In genomic region chr3:82250796-82251261, GRCm38 (mm10) we compare ENCODE assay signal across 8 mouse cellular contexts.
A peak's percentile ranks its signal among the peaks of the same experiment; 100 is the strongest.
DNase-seq lines count a peak whose midpoint lies in the region; ATAC-seq and TF ChIP-seq lines count a peak whose summit lies in the region.

No protein-coding gene starts in this region.

- no peak overlapping the region for H3K9ac ChIP-seq in intestine, embryonic 14.5 days (ENCODE audit: low read length)
- no peak overlapping the region for H3K9ac ChIP-seq in intestine, postnatal 0 days (ENCODE audit: low read depth, low read length)
- H3K9ac ChIP-seq in midbrain, postnatal 0 days (replicated peaks; ENCODE audit: low read length, poor library complexity, severe bottlenecking) = no peak overlapping the region

- H3K36me3 ChIP-seq in intestine, embryonic 14.5 days (ENCODE audit: control insufficient read depth, insufficient read depth, low read length) = no peaks in the 10 kb centered on the region
- no peaks in the 10 kb centered on the region for H3K36me3 ChIP-seq in intestine, postnatal 0 days (ENCODE audit: control insufficient read depth, insufficient read depth)
- H3K36me3 ChIP-seq in midbrain, postnatal 0 days (ENCODE audit: insufficient read depth, low read length) = no peaks in the 10 kb centered on the region
- no peaks in the 10 kb centered on the region for H3K36me3 ChIP-seq in limb, embryonic 10.5 days

- H3K4me2 ChIP-seq in intestine, embryonic 14.5 days (ENCODE audit: low read length) = no peak overlapping the region; the same call in 1 of the 2 replicates
- no peak overlapping the region for H3K4me2 ChIP-seq in intestine, postnatal 0 days (replicated peaks; ENCODE audit: low read depth)
- 0 out of 2 replicates have a peak overlapping the region, but pooled peaks have one; percentile 9 for H3K4me2 ChIP-seq in midbrain, postnatal 0 days (ENCODE audit: low read depth, low read length, poor library complexity, severe bottlenecking)

- no peak for TF ChIP-seq CTCF in intestine, postnatal 0 days (IDR thresholded peaks at IDR 0.05; ENCODE audit: low read depth)
- no peak for TF ChIP-seq CTCF in layer of hippocampus, adult 2 months (conservative IDR thresholded peaks at IDR 0.05)
- TF ChIP-seq CTCF in midbrain, postnatal 0 days (IDR thresholded peaks at IDR 0.05) = no peak

- peaks cover 13% of the 10 kb centered on the region; the same call in 1 of the 2 replicates for H3K4me1 ChIP-seq in intestine, embryonic 14.5 days (replicated peaks; ENCODE audit: control insufficient read depth, insufficient read depth, low read length)
- no peaks in the 10 kb centered on the region for H3K4me1 ChIP-seq in intestine, postnatal 0 days (replicated peaks; ENCODE audit: control insufficient read depth, insufficient read depth, low read length)
- H3K4me1 ChIP-seq in midbrain, postnatal 0 days (ENCODE audit: insufficient read depth, low read length) = peaks cover 9% of the 10 kb centered on the region; the same call in 1 of the 2 replicates
- H3K4me1 ChIP-seq in limb, embryonic 10.5 days = peaks cover 9% of the 10 kb centered on the region; the same call in 1 of the 2 replicates

- no peak overlapping the region for H3K4me3 ChIP-seq in intestine, embryonic 14.5 days (ENCODE audit: low read depth, low read length)
- H3K4me3 ChIP-seq in intestine, postnatal 0 days (ENCODE audit: low read depth, low read length) = no peak overlapping the region
- no peak overlapping the region; the same call in 1 of the 2 replicates for H3K4me3 ChIP-seq in layer of hippocampus, adult 2 months
- H3K4me3 ChIP-seq in midbrain, postnatal 0 days (ENCODE audit: low read depth, low read length) = no peak overlapping the region
- no peak overlapping the region for H3K4me3 ChIP-seq in limb, embryonic 10.5 days

- H3K9me3 ChIP-seq in intestine, embryonic 14.5 days (ENCODE audit: control insufficient read depth, low read length) = 0 out of 2 replicates have a peak, but pooled peaks cover 5% of the 10 kb centered on the region
- no peaks in the 10 kb centered on the region for H3K9me3 ChIP-seq in intestine, postnatal 0 days (ENCODE audit: control insufficient read depth)
- no peaks in the 10 kb centered on the region for H3K9me3 ChIP-seq in midbrain, postnatal 0 days (ENCODE audit: low read length)
- no peaks in the 10 kb centered on the region for H3K9me3 ChIP-seq in limb, embryonic 10.5 days (replicated peaks)

- H3K27ac ChIP-seq in intestine, embryonic 14.5 days (ENCODE audit: low read depth) = peak overlapping the region; percentile 55
- H3K27ac ChIP-seq in intestine, postnatal 0 days (ENCODE audit: low read depth, low read length) = no peak overlapping the region
- H3K27ac ChIP-seq in layer of hippocampus, adult 2 months = peak overlapping the region; percentile 90
- H3K27ac ChIP-seq in midbrain, postnatal 0 days (ENCODE audit: low read depth, low read length) = peak overlapping the region; percentile 63
- H3K27ac ChIP-seq in limb, embryonic 10.5 days = no peak overlapping the region

- peak; percentile 76; the same call in 1 of the 2 replicates for ATAC-seq in intestine, embryonic 14.5 days (replicated peaks; ENCODE audit: low FRiP score, low TSS enrichment, low read depth)
- no peak for ATAC-seq in intestine, postnatal 0 days
- 0 out of 2 replicates have a peak, but pooled peaks have one; percentile 31 for ATAC-seq in midbrain, postnatal 0 days (ENCODE audit: low FRiP score)
- no peak for ATAC-seq in megakaryocyte, adult 5-6 weeks (ENCODE audit: poor library complexity, severe bottlenecking)
- ATAC-seq in megakaryocyte progenitor cell, adult 5-6 weeks (replicated peaks; ENCODE audit: poor library complexity) = no peak

- WGBS in intestine, embryonic 14.5 days = 31% methylated on average over 3 of the region's 3 CpGs
- 51% methylated on average over 3 of the region's 3 CpGs for WGBS in intestine, postnatal 0 days
- 25% methylated on average over 3 of the region's 3 CpGs for WGBS in midbrain, postnatal 0 days
- WGBS in limb, embryonic 10.5 days = 80% methylated on average over 3 of the region's 3 CpGs

- no peaks in the 10 kb centered on the region for H3K27me3 ChIP-seq in intestine, embryonic 14.5 days (replicated peaks; ENCODE audit: control insufficient read depth, insufficient read depth, low read length)
- H3K27me3 ChIP-seq in intestine, postnatal 0 days (replicated peaks; ENCODE audit: control insufficient read depth, insufficient read depth, low read length) = no peaks in the 10 kb centered on the region
- H3K27me3 ChIP-seq in midbrain, postnatal 0 days (ENCODE audit: insufficient read depth, low read length) = no peaks in the 10 kb centered on the region
- H3K27me3 ChIP-seq in limb, embryonic 10.5 days (ENCODE audit: low read depth, poor library complexity, severe bottlenecking) = no peaks in the 10 kb centered on the region

- DNase-seq in intestine, embryonic 14.5 days (ENCODE audit: low spot score) = no peak
- peak; percentile 46 to 73 for DNase-seq in frontal cortex, postnatal 36 days (ENCODE audit: low spot score in 2 of 2)
- peak; percentile 39 to 70 for DNase-seq in layer of hippocampus, adult 2 months (ENCODE audit: low spot score in 2 of 2)
- DNase-seq in midbrain, postnatal 0 days (ENCODE audit: low spot score) = peak; percentile 43
- DNase-seq in limb, embryonic 10.5 days (ENCODE audit: low spot score) = no peak

Comparison
In these comparisons a context has a peak if more than half of its experiments do, and no peak if none do; other contexts are left out.
1. ATAC-seq: peak in intestine, embryonic 14.5 days (single experiment) and midbrain, postnatal 0 days (single experiment); none in intestine, postnatal 0 days (single experiment), megakaryocyte, adult 5-6 weeks (single experiment) and megakaryocyte progenitor cell, adult 5-6 weeks (single experiment).
2. H3K27ac ChIP-seq: peak in intestine, embryonic 14.5 days (single experiment), layer of hippocampus, adult 2 months (single experiment) and midbrain, postnatal 0 days (single experiment); none in intestine, postnatal 0 days (single experiment) and limb, embryonic 10.5 days (single experiment).
3. DNase-seq: peak in frontal cortex, postnatal 36 days (2 of 2), layer of hippocampus, adult 2 months (2 of 2) and midbrain, postnatal 0 days (single experiment); none in intestine, embryonic 14.5 days (single experiment) and limb, embryonic 10.5 days (single experiment).